Mouse (Mus musculus) ES-E14 (cell line): ENCODE data around the gene Fbxo11.

ENCODE experiments used
- HCFC1 ChIP-seq: IDR thresholded peaks from 2 replicates; pipeline ENCODE4 v1.6.1; 2012; ENCODE audit warnings: low read length, inconsistent platforms, borderline replicate concordance; ENCODE audit not compliant: insufficient read depth
- ZC3H11A ChIP-seq: IDR thresholded peaks from 2 replicates; pipeline ENCODE4 v1.6.1; 2012; ENCODE audit warnings: low read depth, mild to moderate bottlenecking, inconsistent platforms, low read length, borderline replicate concordance

GRCm38 (mm10) chr17:88025227-88025626 is 39.9 kb downstream of the Fbxo11 start:
- no peak for TF ChIP-seq ZC3H11A
- no peak for TF ChIP-seq HCFC1
